Mouse (Mus musculus) gastrocnemius, adult 18-20 months (tissue): ENCODE results near the gene Sorl1. TPM values are rescaled to one million over a fixed set of nuclear protein-coding genes. Genes with fewer than 3 reads are reported as not detected.

Source experiments
- DNase-seq: peaks from one replicate; pipeline ENCODE4 v3.0.0; 2021; ENCODE audit warnings: low spot score
- total RNA-seq, 2 experiments: library from RNA; stranded (reverse); gene quantifications; 2 replicates each; pipeline ENCODE4 v1.2.3; 2021

Gene Sorl1
- total RNA-seq, 2 experiments from 2014 or later = 37.8 to 38.9 TPM

- DNase-seq = no peak
These were observed 198.4 kb downstream of the Sorl1 start for GRCm38 (mm10) chr9:41925721-41926120.

- no peak for DNase-seq
These were observed 200.0 kb downstream of the Sorl1 start for GRCm38 (mm10) chr9:41924140-41924539.

DNA sequence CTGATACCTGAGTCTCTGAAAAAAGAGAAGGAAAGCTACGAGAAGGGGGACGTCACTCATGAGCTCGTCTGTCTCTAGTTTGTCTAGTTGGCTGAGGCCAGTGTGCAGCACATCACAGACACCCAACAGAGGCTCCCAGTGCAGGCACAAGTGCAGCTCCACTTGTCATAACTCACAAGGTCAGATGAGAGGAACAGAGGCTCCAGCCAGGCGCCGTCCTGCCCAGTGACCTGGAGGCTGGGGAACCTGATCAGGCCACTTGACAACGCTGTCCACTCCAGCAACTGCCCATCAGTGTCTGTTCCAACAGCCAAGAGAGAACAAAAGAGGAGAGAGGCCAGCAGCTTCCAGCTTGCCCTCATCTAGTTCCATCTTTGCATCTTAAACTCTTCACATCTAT lies 201.7 kb downstream of the Sorl1 start:
- DNase-seq = no peak

- no peak for DNase-seq
These were observed 205.3 kb downstream of the Sorl1 start for GRCm38 (mm10) chr9:41918657-41919380.

DNA sequence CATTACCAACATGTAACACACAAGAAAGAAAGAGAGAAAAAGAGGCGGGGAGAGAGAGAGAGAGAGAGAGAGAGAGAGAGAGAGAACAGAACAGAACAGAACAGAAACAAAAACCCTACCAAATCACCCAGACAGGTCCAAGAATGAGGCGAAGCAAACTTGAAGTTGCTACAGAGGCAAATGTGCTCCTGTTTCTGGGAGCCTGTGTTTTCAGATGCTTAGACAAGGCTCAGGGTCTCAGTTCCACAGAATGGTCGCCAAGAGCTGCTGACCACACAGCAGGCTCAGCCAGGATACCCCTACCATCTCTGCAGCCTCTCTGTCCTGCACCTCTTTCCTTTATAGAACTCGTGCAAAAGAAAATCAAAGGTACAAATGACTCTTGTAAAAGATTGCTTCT lies 205.9 kb downstream of the Sorl1 start:
- DNase-seq = no peak

GRCm38 (mm10) chr9:41915571-41915970 lies 208.5 kb downstream of the Sorl1 start:
- no peak for DNase-seq

Other genes starting within 250 kb of the Sorl1 start
- 10 to 100 TPM; 20.1 to 22.8 TPM for gene Sc5d, start 140.0 kb upstream of the Sorl1 start, total RNA-seq